Mouse (Mus musculus): ENCODE data around the gene Pbxip1.

DNA sequence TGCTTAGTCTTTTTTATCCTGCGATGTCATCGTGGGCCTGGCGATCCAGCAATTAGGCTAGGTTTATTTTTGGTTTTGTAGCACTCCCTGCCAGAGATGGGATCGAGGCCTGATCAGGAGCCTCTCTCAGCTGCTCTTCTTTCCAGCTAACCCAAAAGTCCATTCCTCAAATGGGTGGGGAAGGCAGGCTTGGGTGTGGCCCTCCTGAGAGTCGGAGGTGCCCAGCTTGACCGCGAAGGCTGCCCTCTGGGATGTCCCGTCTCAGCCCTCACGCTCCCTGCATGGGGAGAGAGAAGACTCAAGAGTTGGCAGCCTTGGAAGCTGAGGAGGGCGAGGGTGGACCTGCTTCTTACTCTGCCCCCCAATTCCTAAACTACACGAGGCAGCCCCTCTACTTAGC, 2.0 kb upstream of the Pbxip1 start:
- TF ChIP-seq POLR2A (IDR thresholded peaks at IDR 0.05; ENCODE audit: borderline replicate concordance, control insufficient read depth, low read depth, low read length) = no peak
- no peak for TF ChIP-seq CTCF (IDR thresholded peaks at IDR 0.05; ENCODE audit: control insufficient read depth, insufficient read depth, low read length)
